Mouse (Mus musculus) liver, embryonic 14.5 days (tissue): ENCODE measurements around the gene Tmem88b.

Experiments
- CTCF ChIP-seq: IDR thresholded peaks from 2 replicates; pipeline ENCODE4 v1.5.1; 2016; ENCODE audit warnings: antibody characterized with exemption, low read depth, control low read depth
- EP300 ChIP-seq: IDR thresholded peaks from 2 replicates; pipeline ENCODE4 v1.6.1; 2016; ENCODE audit warnings: antibody characterized with exemption, low read depth

- peak; percentile 44 for TF ChIP-seq CTCF
- TF ChIP-seq EP300, result no peak
Measured at GRCm38 (mm10) chr4:155802741-155803339, 17.2 kb upstream of the Tmem88b start, which contains the start of gene Mrpl20.
